Mouse (Mus musculus) thymus, postnatal 14 days (tissue): ENCODE results near the gene Tnrc6b.

Experiments
- DNase-seq: peaks from one replicate; pipeline ENCODE4 v3.0.0; 2021

Tnrc6b gene

GRCm38 (mm10) chr15:80710608-80711363 lies at the start of gene Tnrc6b:
TSS of gene Tnrc6b (plus strand) at chr15:80711313.
- peak; percentile 98 for DNase-seq

GRCm38 (mm10) chr15:80664444-80664843 lies 46.7 kb upstream of the Tnrc6b start:
- no peak for DNase-seq

- DNase-seq = peak; percentile 12
Observed at GRCm38 (mm10) chr15:80671295-80672252, 39.5 kb upstream of the Tnrc6b start, which contains the start of gene Fam83f. TSS of gene Fam83f (plus strand) at chr15:80671847.

- DNase-seq = no peak
Observed at GRCm38 (mm10) chr15:80672810-80673209, 38.3 kb upstream of the Tnrc6b start.

GRCm38 (mm10) chr15:80673337-80674095 lies 37.6 kb upstream of the Tnrc6b start:
- no peak for DNase-seq

- no peak for DNase-seq
Observed at GRCm38 (mm10) chr15:80674700-80675099, 36.4 kb upstream of the Tnrc6b start.

- DNase-seq = no peak
Observed at GRCm38 (mm10) chr15:80679515-80680215, 31.4 kb upstream of the Tnrc6b start.

GRCm38 (mm10) chr15:80680347-80681030 lies 30.6 kb upstream of the Tnrc6b start:
- DNase-seq = no peak

GRCm38 (mm10) chr15:80681466-80681881 lies 29.6 kb upstream of the Tnrc6b start:
- DNase-seq = peak; percentile 69

GRCm38 (mm10) chr15:80682343-80682742 lies 28.8 kb upstream of the Tnrc6b start:
- no peak for DNase-seq

- no peak for DNase-seq
Observed at GRCm38 (mm10) chr15:80683151-80683550, 28.0 kb upstream of the Tnrc6b start.

- no peak for DNase-seq
Observed at GRCm38 (mm10) chr15:80683990-80684389, 27.1 kb upstream of the Tnrc6b start.

- DNase-seq = no peak
Observed at GRCm38 (mm10) chr15:80684786-80685602, 26.1 kb upstream of the Tnrc6b start.

GRCm38 (mm10) chr15:80685603-80685895 lies 25.6 kb upstream of the Tnrc6b start:
- no peak for DNase-seq

GRCm38 (mm10) chr15:80688536-80688935 lies 22.6 kb upstream of the Tnrc6b start:
- DNase-seq = no peak

GRCm38 (mm10) chr15:80693492-80693891 lies 17.6 kb upstream of the Tnrc6b start:
- no peak for DNase-seq

GRCm38 (mm10) chr15:80694125-80694910 lies 16.8 kb upstream of the Tnrc6b start:
- DNase-seq = peak; percentile 85

GRCm38 (mm10) chr15:80697564-80697963 lies 13.5 kb upstream of the Tnrc6b start:
- peak; percentile 83 for DNase-seq

GRCm38 (mm10) chr15:80701481-80702257 lies 9.4 kb upstream of the Tnrc6b start:
- DNase-seq = no peak
